Mouse (Mus musculus): ENCODE measurements around the gene Hbq1a. TPM values are rescaled to one million over a fixed set of nuclear protein-coding genes. Genes with fewer than 3 reads are reported as not detected.
A peak's percentile ranks its signal among the peaks of the same experiment; 100 is the strongest.
"Not testable (repeated sequence)": the region's sequence is repeated elsewhere in the genome, so short reads cannot be mapped to it uniquely, and the experiment has no call there.

Gene Hbq1a
- polyA plus RNA-seq, 1 experiment from 2014 or later: 1.9 TPM

- H3K27ac ChIP-seq (ENCODE audit: low read length); H3K4me2 ChIP-seq (ENCODE audit: low read length); ATAC-seq; H3K4me3 ChIP-seq (replicated peaks; ENCODE audit: low read length); H3K9me3 ChIP-seq (ENCODE audit: control insufficient read depth, low read length); H3K9ac ChIP-seq (replicated peaks; ENCODE audit: low read depth, low read length); H3K36me3 ChIP-seq (ENCODE audit: control insufficient read depth, insufficient read depth); H3K4me1 ChIP-seq (replicated peaks; ENCODE audit: control insufficient read depth, insufficient read depth, low read length); H3K27me3 ChIP-seq (replicated peaks; ENCODE audit: control insufficient read depth, insufficient read depth, low read length): not testable (repeated sequence)
- WGBS: 66% methylated on average over 3 of the region's 3 CpGs
Measured at GRCm38 (mm10) chr11:32293479-32293878, 6.4 kb upstream of the Hbq1a start.

GRCm38 (mm10) chr11:32296203-32296602 is 3.7 kb upstream of the Hbq1a start, which contains the start of gene Hba-a2:
Gene Hba-a2 (plus strand): TSS chr11:32296489.
- H3K36me3 ChIP-seq (ENCODE audit: control insufficient read depth, insufficient read depth); H3K4me1 ChIP-seq (replicated peaks; ENCODE audit: control insufficient read depth, insufficient read depth, low read length); H3K4me2 ChIP-seq (ENCODE audit: low read length); H3K9me3 ChIP-seq (ENCODE audit: control insufficient read depth, low read length); H3K27me3 ChIP-seq (replicated peaks; ENCODE audit: control insufficient read depth, insufficient read depth, low read length); H3K9ac ChIP-seq (replicated peaks; ENCODE audit: low read depth, low read length); ATAC-seq; H3K4me3 ChIP-seq (replicated peaks; ENCODE audit: low read length); H3K27ac ChIP-seq (ENCODE audit: low read length): not testable (repeated sequence)
- no CpG with 5 or more reads among the region's 4 CpGs for WGBS

- WGBS: 62% methylated on average over 2 of the region's 2 CpGs
- not testable (repeated sequence) for H3K27ac ChIP-seq (ENCODE audit: low read length); H3K27me3 ChIP-seq (replicated peaks; ENCODE audit: control insufficient read depth, insufficient read depth, low read length); H3K4me3 ChIP-seq (replicated peaks; ENCODE audit: low read length); H3K4me1 ChIP-seq (replicated peaks; ENCODE audit: control insufficient read depth, insufficient read depth, low read length); H3K9me3 ChIP-seq (ENCODE audit: control insufficient read depth, low read length); ATAC-seq; H3K36me3 ChIP-seq (ENCODE audit: control insufficient read depth, insufficient read depth); H3K9ac ChIP-seq (replicated peaks; ENCODE audit: low read depth, low read length); H3K4me2 ChIP-seq (ENCODE audit: low read length)
Measured at GRCm38 (mm10) chr11:32297417-32297816, 2.5 kb upstream of the Hbq1a start.

- no peak overlapping the region for H3K9ac ChIP-seq (replicated peaks; ENCODE audit: low read depth, low read length)
- no peak overlapping the region for H3K4me2 ChIP-seq (ENCODE audit: low read length)
- no peak for ATAC-seq
- H3K27ac ChIP-seq (ENCODE audit: low read length): no peak overlapping the region
- no peaks in the 10 kb centered on the region for H3K36me3 ChIP-seq (ENCODE audit: control insufficient read depth, insufficient read depth)
- no peak overlapping the region for H3K4me3 ChIP-seq (replicated peaks; ENCODE audit: low read length)
- peaks cover 1% of the 10 kb centered on the region for H3K4me1 ChIP-seq (replicated peaks; ENCODE audit: control insufficient read depth, insufficient read depth, low read length)
- H3K9me3 ChIP-seq (ENCODE audit: control insufficient read depth, low read length): no peaks in the 10 kb centered on the region
- WGBS: 88% methylated on average over 1 of the region's 1 CpGs
- no peaks in the 10 kb centered on the region for H3K27me3 ChIP-seq (replicated peaks; ENCODE audit: control insufficient read depth, insufficient read depth, low read length)
Measured at GRCm38 (mm10) chr11:32297866-32298531, 1.9 kb upstream of the Hbq1a start.

GRCm38 (mm10) chr11:32298532-32298918 is 1.3 kb upstream of the Hbq1a start:
- Histone ChIP-seq H3K36me3 (ENCODE audit: control insufficient read depth, insufficient read depth) (no peaks in the 10 kb centered on the region), H3K9ac (replicated peaks; ENCODE audit: low read depth, low read length) (no peak overlapping the region), H3K27me3 (replicated peaks; ENCODE audit: control insufficient read depth, insufficient read depth, low read length) (no peaks in the 10 kb centered on the region), H3K4me2 (ENCODE audit: low read length) (no peak overlapping the region), H3K4me3 (replicated peaks; ENCODE audit: low read length) (no peak overlapping the region), H3K9me3 (ENCODE audit: control insufficient read depth, low read length) (no peaks in the 10 kb centered on the region), H3K27ac (ENCODE audit: low read length) (no peak overlapping the region), H3K4me1 (replicated peaks; ENCODE audit: control insufficient read depth, insufficient read depth, low read length) (peaks cover 4% of the 10 kb centered on the region)
- 99% methylated on average over 2 of the region's 2 CpGs for WGBS
- no peak for ATAC-seq

- Histone ChIP-seq H3K4me3 (replicated peaks; ENCODE audit: low read length) (peak overlapping the region; percentile 30), H3K9ac (replicated peaks; ENCODE audit: low read depth, low read length) (0 out of 2 replicates have a peak overlapping the region, but pooled peaks have one; percentile 25), H3K27ac (ENCODE audit: low read length) (no peak overlapping the region), H3K4me1 (replicated peaks; ENCODE audit: control insufficient read depth, insufficient read depth, low read length) (peaks cover 4% of the 10 kb centered on the region), H3K27me3 (replicated peaks; ENCODE audit: control insufficient read depth, insufficient read depth, low read length) (no peaks in the 10 kb centered on the region), H3K36me3 (ENCODE audit: control insufficient read depth, insufficient read depth) (no peaks in the 10 kb centered on the region), H3K4me2 (ENCODE audit: low read length) (peak overlapping the region; percentile 46), H3K9me3 (ENCODE audit: control insufficient read depth, low read length) (no peaks in the 10 kb centered on the region)
- 62% methylated on average over 14 of the region's 17 CpGs for WGBS
- peak; percentile 15 for ATAC-seq
Measured at GRCm38 (mm10) chr11:32300279-32301267, 704 bp downstream of the Hbq1a start.

- WGBS: 79% methylated on average over 1 of the region's 1 CpGs
- Histone ChIP-seq H3K27ac (ENCODE audit: low read length) (no peak overlapping the region), H3K9ac (replicated peaks; ENCODE audit: low read depth, low read length) (no peak overlapping the region), H3K4me3 (replicated peaks; ENCODE audit: low read length) (no peak overlapping the region), H3K9me3 (ENCODE audit: control insufficient read depth, low read length) (no peaks in the 10 kb centered on the region), H3K4me1 (replicated peaks; ENCODE audit: control insufficient read depth, insufficient read depth, low read length) (peaks cover 4% of the 10 kb centered on the region), H3K4me2 (ENCODE audit: low read length) (no peak overlapping the region), H3K27me3 (replicated peaks; ENCODE audit: control insufficient read depth, insufficient read depth, low read length) (no peaks in the 10 kb centered on the region), H3K36me3 (ENCODE audit: control insufficient read depth, insufficient read depth) (no peaks in the 10 kb centered on the region)
- ATAC-seq: no peak
Measured at GRCm38 (mm10) chr11:32301506-32301905, 1.6 kb downstream of the Hbq1a start.

GRCm38 (mm10) chr11:32302824-32303419 is 3.1 kb downstream of the Hbq1a start:
- H3K4me3 ChIP-seq (replicated peaks; ENCODE audit: low read length): no peak overlapping the region
- no peaks in the 10 kb centered on the region for H3K9me3 ChIP-seq (ENCODE audit: control insufficient read depth, low read length)
- 51% methylated on average over 2 of the region's 2 CpGs for WGBS
- no peak overlapping the region for H3K9ac ChIP-seq (replicated peaks; ENCODE audit: low read depth, low read length)
- ATAC-seq: peak; percentile 82
- no peaks in the 10 kb centered on the region for H3K36me3 ChIP-seq (ENCODE audit: control insufficient read depth, insufficient read depth)
- H3K27ac ChIP-seq (ENCODE audit: low read length): no peak overlapping the region
- H3K4me1 ChIP-seq (replicated peaks; ENCODE audit: control insufficient read depth, insufficient read depth, low read length): peaks cover 4% of the 10 kb centered on the region
- H3K27me3 ChIP-seq (replicated peaks; ENCODE audit: control insufficient read depth, insufficient read depth, low read length): no peaks in the 10 kb centered on the region
- no peak overlapping the region for H3K4me2 ChIP-seq (ENCODE audit: low read length)

GRCm38 (mm10) chr11:32303455-32303854 is 3.6 kb downstream of the Hbq1a start:
- Histone ChIP-seq H3K4me2 (ENCODE audit: low read length) (no peak overlapping the region), H3K9me3 (ENCODE audit: control insufficient read depth, low read length) (no peaks in the 10 kb centered on the region), H3K36me3 (ENCODE audit: control insufficient read depth, insufficient read depth) (no peaks in the 10 kb centered on the region), H3K27me3 (replicated peaks; ENCODE audit: control insufficient read depth, insufficient read depth, low read length) (no peaks in the 10 kb centered on the region), H3K4me3 (replicated peaks; ENCODE audit: low read length) (no peak overlapping the region), H3K9ac (replicated peaks; ENCODE audit: low read depth, low read length) (no peak overlapping the region), H3K4me1 (replicated peaks; ENCODE audit: control insufficient read depth, insufficient read depth, low read length) (peaks cover 4% of the 10 kb centered on the region), H3K27ac (ENCODE audit: low read length) (no peak overlapping the region)
- 88% methylated on average over 1 of the region's 1 CpGs for WGBS
- no peak for ATAC-seq
